Mouse (Mus musculus) small intestine, adult 2 months (tissue): ENCODE results near the gene Ube2h.

Experiments used
- CTCF ChIP-seq: fragments of 200-500 bp; IDR thresholded peaks from 2 replicates; pipeline ENCODE4 v1.5.1; 2012; ENCODE audit warnings: low read depth, mild to moderate bottlenecking, control low read depth, inconsistent platforms, low read length, moderate library complexity, mixed read lengths; ENCODE audit not compliant: insufficient replicate concordance, insufficient read length; ENCODE audit errors: extremely low read depth
- POLR2A ChIP-seq: fragments of 200-500 bp; IDR thresholded peaks from 2 replicates; pipeline ENCODE4 v1.6.1; 2012; ENCODE audit warnings: low read depth, mild to moderate bottlenecking, control low read depth, inconsistent platforms, low read length, moderate library complexity

DNA sequence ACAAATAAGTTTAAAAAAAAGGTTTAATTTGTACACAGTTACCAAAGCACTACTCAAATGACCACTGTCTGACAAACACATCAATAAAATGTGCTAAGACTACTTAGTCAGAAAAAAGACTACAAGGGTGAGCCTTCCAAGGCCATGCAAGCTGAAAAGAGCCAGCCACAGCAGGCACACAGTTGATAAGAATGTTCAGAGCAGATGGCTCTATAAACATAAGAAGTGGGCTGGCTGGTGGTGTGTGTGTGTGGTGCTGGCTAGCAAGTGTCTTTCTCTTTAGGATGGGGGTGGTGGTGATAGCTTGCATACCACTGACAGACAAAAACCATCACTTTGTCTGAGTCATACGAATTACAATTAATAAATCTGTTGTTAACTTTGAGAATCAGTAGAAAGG is 67.8 kb downstream of the Ube2h start:
- TF ChIP-seq POLR2A: no peak
- TF ChIP-seq CTCF: no peak
